Mouse (Mus musculus) layer of hippocampus, adult 8-10 months (tissue): ENCODE results near the gene Cfap206. TPM values are rescaled to one million over a fixed set of nuclear protein-coding genes. Genes with fewer than 3 reads are reported as not detected.

Experiments
- DNase-seq, 2 experiments: peaks; one replicate each; pipeline ENCODE4 v3.0.0; 2022; ENCODE audit warnings: low spot score in 2 of 2
- total RNA-seq, 4 experiments: library from RNA; stranded (reverse); gene quantifications; 2 replicates each; pipeline ENCODE4 v1.2.4; 2022

Cfap206 gene
- total RNA-seq, 4 experiments from 2014 or later = 1.1 to 1.4 (median 1.3) TPM

GRCm38 (mm10) chr4:34673721-34674120 is 56.3 kb downstream of the Cfap206 start:
- DNase-seq = no peak

DNA sequence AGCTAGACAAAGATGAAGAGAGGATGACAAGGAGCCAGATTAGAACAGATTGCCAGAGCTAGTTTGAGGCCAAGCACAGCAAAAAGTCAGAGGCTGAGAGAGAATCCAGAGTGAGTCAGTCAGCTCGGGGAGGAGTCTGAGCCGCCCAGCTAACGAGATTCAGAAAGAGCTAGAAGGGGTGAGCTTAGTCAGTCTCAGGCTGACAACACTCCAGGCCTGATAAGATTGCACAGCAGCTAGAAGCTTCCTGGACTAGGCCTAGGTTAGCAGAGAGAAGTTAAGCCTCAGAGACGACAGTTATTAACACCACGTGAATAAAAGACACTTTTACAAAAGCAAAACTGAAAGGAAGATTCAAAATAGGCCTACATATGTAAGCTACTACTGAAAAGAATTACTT is 62.1 kb downstream of the Cfap206 start:
- DNase-seq = no peak

- DNase-seq = no peak
Observed at GRCm38 (mm10) chr4:34661927-34662326, 68.1 kb downstream of the Cfap206 start.

GRCm38 (mm10) chr4:34661514-34661913 is 68.5 kb downstream of the Cfap206 start:
- no peak for DNase-seq

GRCm38 (mm10) chr4:34659012-34659411 is 71.0 kb downstream of the Cfap206 start:
- no peak for DNase-seq

- DNase-seq = no peak
Observed at GRCm38 (mm10) chr4:34656101-34656500, 73.9 kb downstream of the Cfap206 start.

DNA sequence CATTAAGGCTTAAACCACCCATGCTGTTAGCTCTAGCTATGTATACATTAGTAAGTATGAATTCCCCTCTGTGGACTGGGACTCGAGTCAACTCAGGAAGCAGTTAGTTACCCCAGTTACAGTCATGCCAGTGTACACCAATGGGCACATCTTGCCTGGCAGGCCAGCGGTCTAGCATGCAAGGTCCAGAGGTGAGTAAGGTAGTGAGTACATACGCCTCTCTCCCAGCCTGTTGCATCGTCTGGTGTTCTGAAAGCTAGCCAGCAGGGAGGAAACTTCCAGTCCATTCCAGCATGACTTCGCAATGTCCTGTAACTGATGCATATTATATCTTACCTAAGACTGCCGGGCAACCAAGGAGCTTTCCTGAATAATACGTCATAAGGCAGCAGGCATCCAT is 76.8 kb downstream of the Cfap206 start:
- no peak for DNase-seq

DNA sequence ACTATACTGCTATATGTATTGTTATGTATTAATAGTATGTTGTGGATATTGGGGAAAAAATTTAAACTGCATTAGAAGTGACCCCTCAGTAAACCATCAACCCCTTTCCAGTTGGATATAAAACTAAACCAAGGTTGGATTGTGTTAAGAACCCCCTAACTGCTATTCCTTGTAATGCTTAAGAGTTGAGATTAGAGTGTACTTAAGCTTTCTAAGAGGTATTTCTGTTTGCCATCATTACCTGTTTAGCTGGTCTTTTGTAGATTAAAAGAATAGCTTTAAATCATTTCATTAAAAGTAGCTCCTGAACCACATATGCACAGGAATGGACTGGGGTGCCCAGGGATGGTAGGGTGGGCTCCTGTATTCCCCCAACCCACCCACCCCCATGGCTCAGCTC is 85.2 kb downstream of the Cfap206 start:
- DNase-seq = no peak

- DNase-seq = no peak
Observed at GRCm38 (mm10) chr4:34640731-34641130, 89.3 kb downstream of the Cfap206 start.

DNA sequence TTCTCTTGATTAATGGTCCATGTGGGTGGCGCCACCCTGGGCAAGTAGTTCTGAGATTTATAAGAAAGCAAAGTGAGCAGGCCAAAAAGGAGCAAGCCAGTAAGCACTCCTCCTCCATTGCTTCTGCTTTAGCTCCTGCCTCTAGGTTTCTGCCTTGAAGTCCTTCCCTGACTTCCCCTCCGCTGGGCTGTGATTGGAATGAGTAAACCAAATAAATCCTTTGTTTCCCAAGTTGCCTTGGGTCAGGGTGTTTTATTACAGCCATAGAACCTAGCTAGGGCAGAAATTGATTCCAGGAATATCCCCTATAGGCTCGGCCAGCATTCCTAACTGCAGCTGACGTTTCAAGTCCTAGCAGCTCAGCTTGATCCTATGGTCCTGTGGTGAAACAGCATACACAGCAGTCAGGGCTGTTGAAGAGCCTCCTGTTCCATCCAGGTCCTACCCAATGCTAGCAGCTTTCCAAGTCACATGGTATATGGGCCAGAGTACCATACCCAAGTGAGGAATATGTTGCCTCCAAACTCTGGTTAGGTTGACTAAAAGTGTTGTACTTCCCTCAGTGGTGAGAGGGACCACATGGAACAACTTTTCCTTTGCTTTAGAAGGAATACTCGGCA is 90.2 kb downstream of the Cfap206 start:
- DNase-seq = no peak

Other genes with a start within 250 kb of the Cfap206 start
- gene Akirin2, start 179.3 kb downstream of the Cfap206 start, total RNA-seq = 10 to 100 TPM; 84.1 to 98.1 (median 93.1) TPM
- 10 to 100 TPM; 53.1 to 61.6 (median 58.3) TPM for gene Orc3, start 115.3 kb downstream of the Cfap206 start, total RNA-seq
- gene Rars2, start 115.2 kb downstream of the Cfap206 start, total RNA-seq = 10 to 100 TPM; 22.2 to 35.8 (median 28.1) TPM
- gene Slc35a1, start 42.8 kb downstream of the Cfap206 start, total RNA-seq = 10 to 100 TPM; 19.1 to 28.1 (median 23.7) TPM
- gene Gm136, start 26.1 kb upstream of the Cfap206 start, total RNA-seq = not detected
- 10 to 100 TPM; 17.2 to 22.6 (median 21.8) TPM for gene Smim8, start 48.2 kb upstream of the Cfap206 start, total RNA-seq
- 10 to 100 TPM; 25.4 to 29.6 (median 28.5) TPM for gene Zfp292, start 152.8 kb upstream of the Cfap206 start, total RNA-seq
- gene Cga, start 163.6 kb upstream of the Cfap206 start, total RNA-seq = not detected